ENCODE assay signal across 16 mouse cellular contexts in genomic region chr12:85670080-85670479, GRCm38 (mm10). TPM values are rescaled to one million over a fixed set of nuclear protein-coding genes. Genes with fewer than 3 reads are reported as not detected.
DNase-seq lines count a peak whose midpoint lies in the region; ATAC-seq and TF ChIP-seq lines count a peak whose summit lies in the region.
"Had no signal": no experiment of that assay in that cellular context is flagged by ENCODE, and none has a peak within 500 bp of the region (broad histone marks: within the 10 kb centered on the region; RNA-seq: fewer than 3 reads in every experiment).

No protein-coding gene starts in this region.

- peak; percentile 49 for DNase-seq in kidney, postnatal 0 days (ENCODE audit: low spot score)
- DNase-seq in kidney, postnatal 25 days, result no peak
- DNase-seq in CD4-positive, CD25-positive, alpha-beta regulatory T cell, adult 2 months (ENCODE audit: low read depth, low spot score), result peak; percentile 25
- DNase-seq in MEL (ENCODE audit: low read depth, low spot score), result peak; percentile 59
- no peak for DNase-seq in liver, postnatal 0 days
- DNase-seq in ovary, postnatal 14 days (ENCODE audit: low spot score), result no peak
- no peak for DNase-seq in heart, embryonic 10.5 days (ENCODE audit: low spot score)
- DNase-seq: adrenal gland, postnatal 14 days; cerebellum, adult 2 months; thymus, postnatal 14 days had no signal

- no peak overlapping the region for H3K4me3 ChIP-seq in kidney, postnatal 0 days (replicated peaks; ENCODE audit: low read depth, low read length)
- H3K4me3 ChIP-seq in MEL (ENCODE audit: control insufficient read depth in 1 of 2, insufficient read depth in 1 of 2, low read depth in 2 of 2, low read length in 2 of 2), result no peak overlapping the region
- H3K4me3 ChIP-seq in liver, postnatal 0 days (ENCODE audit: low read depth, low read length), result no peak overlapping the region
- no peak overlapping the region for H3K4me3 ChIP-seq in heart, embryonic 10.5 days
- H3K4me3 ChIP-seq: embryonic facial prominence, embryonic 13.5 days; hindbrain, embryonic 10.5 days; left cerebral cortex, adult 2 months; midbrain, embryonic 15.5 days had no signal

- no peak overlapping the region for H3K9ac ChIP-seq in kidney, postnatal 0 days (ENCODE audit: low read depth, low read length)
- H3K9ac ChIP-seq in MEL (ENCODE audit: control insufficient read depth, low read depth, low read length, poor library complexity, severe bottlenecking), result no peak overlapping the region
- H3K9ac ChIP-seq in liver, postnatal 0 days (replicated peaks), result no peak overlapping the region
- H3K9ac ChIP-seq: embryonic facial prominence, embryonic 13.5 days; midbrain, embryonic 15.5 days had no signal

- 38% methylated on average over 3 of the region's 3 CpGs for whole genome bisulfite sequencing in kidney, postnatal 0 days
- WGBS in liver, postnatal 0 days (ENCODE audit: insufficient replicate concordance), result 32% methylated on average over 3 of the region's 3 CpGs
- WGBS in heart, embryonic 10.5 days, result 65% methylated on average over 3 of the region's 3 CpGs

- TF ChIP-seq EP300 in MEL (IDR thresholded peaks at IDR 0.05; ENCODE audit: low read depth in 1 of 2, low read length in 2 of 2), result no peak
- no peak for TF ChIP-seq EP300 in liver, postnatal 0 days (IDR thresholded peaks at IDR 0.05; ENCODE audit: low read depth)

- no peak for ATAC-seq in kidney, postnatal 0 days (replicated peaks; ENCODE audit: low FRiP score, low read depth)
- ATAC-seq in liver, postnatal 0 days, result no peak
- ATAC-seq: forebrain, embryonic 16.5 days; inflammation-experienced regulatory T-cells, adult 6 months; midbrain, embryonic 15.5 days had no signal

- H3K79me2 ChIP-seq in MEL (ENCODE audit: control insufficient read depth, insufficient read depth, low read length, poor library complexity), result no peaks in the 10 kb centered on the region

- H3K27ac ChIP-seq in kidney, postnatal 0 days, result no peak overlapping the region
- no peak overlapping the region for H3K27ac ChIP-seq in MEL (ENCODE audit: control insufficient read depth, low read depth, low read length)
- no peak overlapping the region for H3K27ac ChIP-seq in liver, postnatal 0 days (ENCODE audit: low read depth)
- no peak overlapping the region for H3K27ac ChIP-seq in heart, embryonic 10.5 days
- H3K27ac ChIP-seq: embryonic facial prominence, embryonic 13.5 days; hindbrain, embryonic 10.5 days; left cerebral cortex, adult 2 months; midbrain, embryonic 15.5 days had no signal

- no peaks in the 10 kb centered on the region for H3K4me1 ChIP-seq in kidney, postnatal 0 days (replicated peaks; ENCODE audit: insufficient read depth, low read length)
- no peaks in the 10 kb centered on the region for H3K4me1 ChIP-seq in MEL (ENCODE audit: control insufficient read depth in 1 of 2, insufficient read depth in 2 of 2, low read length in 2 of 2)
- H3K4me1 ChIP-seq in liver, postnatal 0 days (ENCODE audit: insufficient read depth), result no peaks in the 10 kb centered on the region
- 0 out of 2 replicates have a peak, but pooled peaks cover 4% of the 10 kb centered on the region for H3K4me1 ChIP-seq in heart, embryonic 10.5 days
- H3K4me1 ChIP-seq: hindbrain, embryonic 10.5 days had no signal

- H3K4me2 ChIP-seq in kidney, postnatal 0 days (ENCODE audit: low read length), result no peak overlapping the region
- H3K4me2 ChIP-seq in liver, postnatal 0 days (ENCODE audit: low read depth, low read length), result no peak overlapping the region
- H3K4me2 ChIP-seq: embryonic facial prominence, embryonic 13.5 days; midbrain, embryonic 15.5 days had no signal

- H3K36me3 ChIP-seq in kidney, postnatal 0 days (ENCODE audit: insufficient read depth, low read length), result no peaks in the 10 kb centered on the region
- no peaks in the 10 kb centered on the region for H3K36me3 ChIP-seq in MEL (ENCODE audit: control insufficient read depth in 1 of 2, insufficient read depth in 2 of 2, low read length in 2 of 2)
- no peaks in the 10 kb centered on the region for H3K36me3 ChIP-seq in liver, postnatal 0 days (replicated peaks; ENCODE audit: insufficient read depth, low read length)
- no peaks in the 10 kb centered on the region for H3K36me3 ChIP-seq in heart, embryonic 10.5 days
- H3K36me3 ChIP-seq: embryonic facial prominence, embryonic 13.5 days; hindbrain, embryonic 10.5 days; midbrain, embryonic 15.5 days had no signal

- peak; percentile 41; the same call in 1 of the 2 replicates for TF ChIP-seq CTCF in kidney, postnatal 0 days (IDR thresholded peaks at IDR 0.05; ENCODE audit: low read depth)
- peak in 1 of 3 experiments; percentile 15; a peak in 1 of 6 replicates for TF ChIP-seq CTCF in MEL (IDR thresholded peaks at IDR 0.05 in 2 of 3, conservative IDR thresholded peaks at IDR 0.05 in 1 of 3; ENCODE audit: control insufficient read depth in 1 of 3, insufficient read depth in 1 of 3, low read depth in 2 of 3, low read length in 3 of 3, poor library complexity in 1 of 3, severe bottlenecking in 1 of 3)
- TF ChIP-seq CTCF in liver, postnatal 0 days (IDR thresholded peaks at IDR 0.05; ENCODE audit: low read depth), result peak; percentile 36

- H3K9me3 ChIP-seq in kidney, postnatal 0 days (replicated peaks; ENCODE audit: low read length), result no peaks in the 10 kb centered on the region
- no peaks in the 10 kb centered on the region for H3K9me3 ChIP-seq in MEL (replicated peaks; ENCODE audit: insufficient read depth, low read length)
- H3K9me3 ChIP-seq in liver, postnatal 0 days (ENCODE audit: low read length), result no peaks in the 10 kb centered on the region
- no peaks in the 10 kb centered on the region for H3K9me3 ChIP-seq in heart, embryonic 10.5 days
- H3K9me3 ChIP-seq: embryonic facial prominence, embryonic 13.5 days; hindbrain, embryonic 10.5 days; midbrain, embryonic 15.5 days had no signal

- H3K27me3 ChIP-seq in kidney, postnatal 0 days (ENCODE audit: insufficient read depth, low read length), result no peaks in the 10 kb centered on the region
- H3K27me3 ChIP-seq in MEL (ENCODE audit: control insufficient read depth in 1 of 2, insufficient read depth in 2 of 2, low read length in 2 of 2), result peaks cover 0 to 1% of the 10 kb centered on the region in 2 experiments; a peak in 1 of 4 replicates
- H3K27me3 ChIP-seq in liver, postnatal 0 days (ENCODE audit: insufficient read depth, low read length), result no peaks in the 10 kb centered on the region
- peaks cover 3% of the 10 kb centered on the region; the same call in 1 of the 2 replicates for H3K27me3 ChIP-seq in heart, embryonic 10.5 days (ENCODE audit: insufficient read depth, poor library complexity, severe bottlenecking)
- H3K27me3 ChIP-seq: embryonic facial prominence, embryonic 13.5 days; midbrain, embryonic 15.5 days had no signal

- TF ChIP-seq POLR2A in MEL (IDR thresholded peaks at IDR 0.05; ENCODE audit: control insufficient read depth in 1 of 2, insufficient read depth in 1 of 2, low read depth in 1 of 2, low read length in 2 of 2, poor library complexity in 1 of 2), result no peak

- TF ChIP-seq RAD21 in MEL (IDR thresholded peaks at IDR 0.05; ENCODE audit: low read depth, low read length), result no peak; the same call in 1 of the 2 replicates

TF ChIP-seq in MEL, 35 proteins besides CTCF, POLR2A, EP300 and RAD21:
- TF ChIP-seq ETS1 (IDR thresholded peaks at IDR 0.05; ENCODE audit: low read depth, low read length) (no peak), MYB (IDR thresholded peaks at IDR 0.05; ENCODE audit: low read depth, low read length) (no peak), ELF1 (IDR thresholded peaks at IDR 0.05; ENCODE audit: low read depth, low read length) (no peak), E2F4 (IDR thresholded peaks at IDR 0.05; ENCODE audit: borderline replicate concordance, low read depth, low read length) (no peak), KAT2A (conservative IDR thresholded peaks at IDR 0.05; ENCODE audit: low read depth, low read length) (no peak), NELFE (IDR thresholded peaks at IDR 0.05; ENCODE audit: low read depth, low read length) (no peak), MAFK (IDR thresholded peaks at IDR 0.05; ENCODE audit: borderline replicate concordance, low read depth, low read length) (no peak), ZNF384 (IDR thresholded peaks at IDR 0.05; ENCODE audit: low read depth, low read length) (no peak), ZMIZ1 (IDR thresholded peaks at IDR 0.05; ENCODE audit: low read depth, low read length) (no peak), SMC3 (IDR thresholded peaks at IDR 0.05; ENCODE audit: low read depth, low read length) (no peak), ZKSCAN1 (IDR thresholded peaks at IDR 0.05; ENCODE audit: low read depth, low read length) (no peak), USF1 (IDR thresholded peaks at IDR 0.05; ENCODE audit: low read depth, low read length) (no peak), TCF12 (IDR thresholded peaks at IDR 0.05; ENCODE audit: low read depth, low read length) (no peak), TBP (IDR thresholded peaks at IDR 0.05; ENCODE audit: low read depth, low read length) (no peak), JUND (IDR thresholded peaks at IDR 0.05; ENCODE audit: low read depth, low read length) (no peak), MXI1 (IDR thresholded peaks at IDR 0.05; ENCODE audit: low read depth, low read length) (no peak)

RNA-seq across cellular contexts. Expression of gene Batf, which starts 16.4 kb away (rescaled TPM):
- polyA plus RNA-seq in kidney, postnatal 0 days (2015; fragmentation: Nextera tagmentation; extraction: Ambion mirVana), result 4.0 and 4.3 TPM in 2 replicates
- 16.8 and 19.9 TPM in 2 replicates for total RNA-seq in MEL (2012; rRNA removed)
- 10 to 100 TPM in 1 of 2 experiments, not detected in 1; 14.4 TPM for polyA plus RNA-seq in MEL (2012; ENCODE audit: insufficient read depth in 1 of 2, insufficient read length in 2 of 2, low read depth in 1 of 2, low replicate concordance in 2 of 2, missing spikeins in 1 of 2)
- polyA plus RNA-seq in liver, postnatal 0 days (2015; fragmentation: Nextera tagmentation; extraction: Ambion mirVana), result 3.3 and 4.2 TPM in 2 replicates
- polyA plus RNA-seq in heart, embryonic 10.5 days (2016; fragmentation: Nextera tagmentation; extraction: Ambion mirVana), result 4.7 and 7.1 TPM in 2 replicates

Comparison
In these comparisons a context has a peak if more than half of its experiments do, and no peak if none do; other contexts are left out.
1. DNase-seq: peak in kidney, postnatal 0 days (single experiment), CD4-positive, CD25-positive, alpha-beta regulatory T cell, adult 2 months (single experiment) and MEL (single experiment); none in kidney, postnatal 25 days (0 of 2), liver, postnatal 0 days (single experiment), ovary, postnatal 14 days (single experiment) and heart, embryonic 10.5 days (single experiment).